In genomic region chr12:99375878-99376454, GRCm38 (mm10) we compare ENCODE assay signal across 10 mouse cellular contexts.
A peak's percentile ranks its signal among the peaks of the same experiment; 100 is the strongest.
DNase-seq lines count a peak whose midpoint lies in the region; ATAC-seq and TF ChIP-seq lines count a peak whose summit lies in the region.
"Had no signal": no experiment of that assay in that cellular context is flagged by ENCODE, and none has a peak within 500 bp of the region (broad histone marks: within the 10 kb centered on the region; RNA-seq: fewer than 3 reads in every experiment).

No protein-coding gene starts in this region.

- no peaks in the 10 kb centered on the region for H3K36me3 ChIP-seq in hindbrain, postnatal 0 days (ENCODE audit: insufficient read depth, low read length)
- H3K36me3 ChIP-seq in liver, embryonic 11.5 days (ENCODE audit: control insufficient read depth, insufficient read depth, low read length): no peaks in the 10 kb centered on the region

- no peak overlapping the region for H3K27ac ChIP-seq in hindbrain, postnatal 0 days
- H3K27ac ChIP-seq in liver, embryonic 11.5 days (ENCODE audit: low read depth, low read length): no peak overlapping the region
- H3K27ac ChIP-seq: limb, embryonic 12.5 days had no signal

- intact Hi-C loops in left cerebral cortex, postnatal 25 days (cut with DNase I): no loop called here

- ATAC-seq in hindbrain, postnatal 0 days: peak; percentile 66
- no peak for ATAC-seq in liver, embryonic 11.5 days (replicated peaks; ENCODE audit: low FRiP score)

- no peak for TF ChIP-seq CTCF in hindbrain, postnatal 0 days (IDR thresholded peaks at IDR 0.05; ENCODE audit: low read depth)

- WGBS in hindbrain, postnatal 0 days: 49% methylated on average over 8 of the region's 8 CpGs
- 88% methylated on average over 8 of the region's 8 CpGs for WGBS in liver, embryonic 11.5 days

- no peaks in the 10 kb centered on the region for H3K27me3 ChIP-seq in hindbrain, postnatal 0 days (ENCODE audit: insufficient read depth, low read length)
- no peaks in the 10 kb centered on the region for H3K27me3 ChIP-seq in liver, embryonic 11.5 days (replicated peaks; ENCODE audit: control insufficient read depth, insufficient read depth, low read length)
- H3K27me3 ChIP-seq: limb, embryonic 12.5 days had no signal

- H3K4me1 ChIP-seq in hindbrain, postnatal 0 days (ENCODE audit: insufficient read depth, low read length): peaks cover 19% of the 10 kb centered on the region
- peaks cover 6% of the 10 kb centered on the region for H3K4me1 ChIP-seq in liver, embryonic 11.5 days (replicated peaks; ENCODE audit: control insufficient read depth, insufficient read depth, low read length)

- H3K9me3 ChIP-seq in hindbrain, postnatal 0 days (ENCODE audit: low read length): no peaks in the 10 kb centered on the region
- no peaks in the 10 kb centered on the region for H3K9me3 ChIP-seq in liver, embryonic 11.5 days (ENCODE audit: control insufficient read depth, low read length)

- H3K9ac ChIP-seq in hindbrain, postnatal 0 days (replicated peaks; ENCODE audit: low read length): no peak overlapping the region
- H3K9ac ChIP-seq in liver, embryonic 11.5 days (ENCODE audit: low read depth, low read length): no peak overlapping the region
- H3K9ac ChIP-seq: limb, embryonic 12.5 days had no signal

- H3K4me2 ChIP-seq in hindbrain, postnatal 0 days (ENCODE audit: low read depth, low read length): no peak overlapping the region
- no peak overlapping the region for H3K4me2 ChIP-seq in liver, embryonic 11.5 days
- H3K4me2 ChIP-seq: limb, embryonic 12.5 days had no signal

- H3K4me3 ChIP-seq in hindbrain, postnatal 0 days (ENCODE audit: low read length): no peak overlapping the region
- no peak overlapping the region for H3K4me3 ChIP-seq in liver, embryonic 11.5 days (ENCODE audit: low read depth, low read length)
- H3K4me3 ChIP-seq: limb, embryonic 12.5 days had no signal

- peak; percentile 31 to 60 for DNase-seq in left cerebral cortex, postnatal 25 days (ENCODE audit: low spot score in 2 of 2)
- no peak for DNase-seq in left cerebral cortex, adult 8-10 months (ENCODE audit: low spot score in 2 of 2)
- DNase-seq in brain, embryonic 18.5 days (ENCODE audit: low read depth, low spot score): peak; percentile 45
- peak; percentile 70 for DNase-seq in hindbrain, postnatal 0 days (ENCODE audit: low spot score)
- DNase-seq in retina, postnatal 1 day: peak; percentile 57
- DNase-seq in cerebellum, postnatal 14 days: no peak
- DNase-seq in liver, embryonic 11.5 days (ENCODE audit: low spot score): no peak
- no peak for DNase-seq in lung, postnatal 14 days
- DNase-seq: heart, postnatal 4 days had no signal

Comparison
In these comparisons a context has a peak if more than half of its experiments do, and no peak if none do; other contexts are left out.
1. DNase-seq: peak in left cerebral cortex, postnatal 25 days (2 of 2), brain, embryonic 18.5 days (single experiment), hindbrain, postnatal 0 days (single experiment) and retina, postnatal 1 day (single experiment); none in left cerebral cortex, adult 8-10 months (0 of 2), cerebellum, postnatal 14 days (0 of 2), liver, embryonic 11.5 days (single experiment) and lung, postnatal 14 days (single experiment).